Mouse (Mus musculus) forebrain, embryonic 14.5 days (tissue): ENCODE results near the gene Calm3. TPM values are rescaled to one million over a fixed set of nuclear protein-coding genes. Genes with fewer than 3 reads are reported as not detected.

ENCODE experiments used
- ATAC-seq: fragments of 200-750 bp; cut with Nextera tagmentation; 2 replicates; pipeline ENCODE4 v1.8.0; 2017; ENCODE audit warnings: mild to moderate bottlenecking, moderate library complexity
- DNase-seq: peaks from one replicate; pipeline ENCODE4 v3.0.0-alpha.2; 2015; ENCODE audit warnings: low spot score
- H3K27ac ChIP-seq: fragments of 300-500 bp; sonication (generic); 2 replicates; pipeline ENCODE4 v1.5.1; 2014; ENCODE audit warnings: low read depth, mild to moderate bottlenecking, control low read depth, low read length, moderate library complexity
- H3K27me3 ChIP-seq: fragments of 300-500 bp; sonication (generic); replicated peaks from 2 replicates; pipeline ENCODE4 v1.6.1; 2014; ENCODE audit warnings: low read length, control low read depth, mixed read lengths; ENCODE audit not compliant: control insufficient read depth, insufficient read depth
- H3K36me3 ChIP-seq: fragments of 300-500 bp; sonication (generic); 2 replicates; pipeline ENCODE4 v1.6.1; 2014; ENCODE audit warnings: low read length, control low read depth; ENCODE audit not compliant: control insufficient read depth, insufficient read depth
- H3K4me1 ChIP-seq: fragments of 300-500 bp; sonication (generic); 2 replicates; pipeline ENCODE4 v1.6.1; 2014; ENCODE audit warnings: antibody characterized with exemption, low read length, control low read depth; ENCODE audit not compliant: control insufficient read depth, insufficient read depth
- H3K4me2 ChIP-seq: fragments of 300-500 bp; sonication (generic); 2 replicates; pipeline ENCODE4 v1.6.1; 2014; ENCODE audit warnings: mild to moderate bottlenecking, control low read depth, low read length
- H3K4me3 ChIP-seq: fragments of 300-500 bp; sonication (generic); 2 replicates; pipeline ENCODE4 v1.5.1; 2014; ENCODE audit warnings: low read depth, low read length, control low read depth
- H3K9ac ChIP-seq: fragments of 300-500 bp; sonication (generic); 2 replicates; pipeline ENCODE4 v1.6.1; 2014; ENCODE audit warnings: mild to moderate bottlenecking, low read length, control low read depth, moderate library complexity
- H3K9me3 ChIP-seq: fragments of 300-500 bp; sonication (generic); replicated peaks from 2 replicates; pipeline ENCODE4 v1.6.1; 2016; ENCODE audit warnings: low read length, control low read depth, mixed read lengths; ENCODE audit not compliant: control insufficient read depth
- WGBS: fragments of 180-500 bp; shearing (Covaris S2); extraction: QIAGEN DNeasy Blood & Tissue Kit; methylation state at CpG from one replicate; pipeline ENCODE4 v1.1.7; 2014; 5-methylcytosine and 5-hydroxymethylcytosine counted together
- polyA plus RNA-seq: library from polyadenylated mRNA; unstranded; fragments of >200 nt; fragmentation: Nextera tagmentation; extraction: Ambion mirVana; gene quantifications from 2 replicates; pipeline ENCODE4 v1.2.1, GENCODE M21; 2014

Gene Calm3
- polyA plus RNA-seq, 1 experiment from 2014 or later: 473 TPM

GRCm38 (mm10) chr7:16944808-16945315 is 20.9 kb upstream of the Calm3 start:
- peaks cover 52% of the 10 kb centered on the region for H3K4me1 ChIP-seq
- no peaks in the 10 kb centered on the region for H3K9me3 ChIP-seq
- H3K4me2 ChIP-seq: peak overlapping the region; percentile 79
- peaks cover 8% of the 10 kb centered on the region for H3K27me3 ChIP-seq
- DNase-seq (no peak), ATAC-seq (no peak; the same call in none of the 2 replicates)
- no peaks in the 10 kb centered on the region for H3K36me3 ChIP-seq
- 1% methylated on average over 19 of the region's 22 CpGs for WGBS
- peak overlapping the region; percentile 96 for H3K9ac ChIP-seq
- peak overlapping the region; percentile 71 for H3K4me3 ChIP-seq
- H3K27ac ChIP-seq: peak overlapping the region; percentile 94

DNA sequence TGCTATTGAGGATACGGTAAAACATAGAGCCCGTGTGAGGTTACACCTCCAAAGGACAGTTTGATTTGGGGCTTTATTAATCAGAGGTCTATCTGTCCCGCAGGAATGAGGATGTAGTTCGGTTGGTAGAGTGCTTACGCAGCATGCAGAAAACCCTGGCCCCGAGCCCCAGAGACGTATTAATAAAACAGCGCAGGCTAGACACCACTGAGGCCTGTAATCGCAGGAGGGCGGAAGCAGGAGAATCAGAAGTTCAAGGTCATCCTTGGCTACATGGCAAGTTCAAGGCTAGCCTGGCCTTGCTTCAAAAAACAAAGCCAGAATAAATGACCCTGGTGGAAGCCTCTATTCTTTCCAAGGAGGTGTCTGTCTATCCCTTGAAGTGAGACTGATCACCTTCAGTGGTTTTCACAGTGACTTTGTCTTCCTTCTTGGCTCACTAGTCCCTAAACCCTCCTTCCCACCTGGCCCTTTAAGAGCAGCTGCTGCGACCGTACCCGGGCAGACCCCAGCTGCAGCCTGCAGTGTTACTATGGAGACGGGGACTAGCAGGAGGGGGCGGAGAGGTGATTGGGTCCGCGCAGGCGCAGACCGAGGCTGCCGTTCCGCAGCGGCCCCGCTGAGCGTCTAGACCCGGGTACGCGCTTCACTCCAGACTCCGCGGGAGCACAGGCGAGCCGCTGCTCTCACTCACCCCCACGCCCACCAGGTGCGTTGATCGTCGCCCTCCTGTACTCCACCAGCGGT is 20.3 kb upstream of the Calm3 start, which contains the start of gene Pnmal2:
Pnmal2 (plus strand) TSS at position 622 of the 747 bp plus-strand sequence.
- WGBS: 17% methylated on average over 29 of the region's 36 CpGs
- Histone ChIP-seq H3K4me2 (peak within 1 kb of the TSS; percentile 79), H3K27ac (peak within 1 kb of the TSS; percentile 94), H3K36me3 (no peaks in the 10 kb centered on the region), H3K4me1 (peaks cover 50% of the 10 kb centered on the region), H3K4me3 (peak within 1 kb of the TSS; percentile 71), H3K9me3 (no peaks in the 10 kb centered on the region), H3K27me3 (peaks cover 8% of the 10 kb centered on the region), H3K9ac (peak within 1 kb of the TSS; percentile 96)
- ATAC-seq (peak; percentile 92), DNase-seq (peak; percentile 97)

DNA sequence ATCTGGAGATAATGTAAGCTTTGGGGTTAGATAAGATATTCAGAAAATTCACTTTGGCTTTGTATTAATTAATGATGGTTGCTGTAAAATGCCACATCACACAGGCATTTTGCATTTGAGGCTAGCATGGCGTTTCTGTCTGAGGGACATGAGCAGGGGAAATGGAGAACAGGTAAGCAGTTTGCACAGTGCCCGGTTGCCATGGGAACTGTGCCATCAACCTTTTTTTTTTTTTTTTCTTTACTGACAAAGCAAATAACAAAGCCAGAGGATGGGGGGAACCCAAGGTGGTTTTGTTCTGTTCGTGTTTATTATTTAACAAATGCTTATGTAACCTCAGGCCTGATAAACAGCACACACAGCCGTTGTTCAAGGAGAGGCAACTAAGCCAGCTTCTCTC is 18.9 kb upstream of the Calm3 start:
- peak overlapping the region; percentile 94 for H3K27ac ChIP-seq
- no peaks in the 10 kb centered on the region for H3K36me3 ChIP-seq
- H3K4me3 ChIP-seq: no peak overlapping the region
- peaks cover 8% of the 10 kb centered on the region for H3K27me3 ChIP-seq
- H3K9ac ChIP-seq: no peak overlapping the region
- ATAC-seq (no peak), DNase-seq (peak; percentile 65)
- H3K4me2 ChIP-seq: no peak overlapping the region
- WGBS: 47% methylated on average over 4 of the region's 4 CpGs
- H3K9me3 ChIP-seq: no peaks in the 10 kb centered on the region
- peaks cover 47% of the 10 kb centered on the region for H3K4me1 ChIP-seq

DNA sequence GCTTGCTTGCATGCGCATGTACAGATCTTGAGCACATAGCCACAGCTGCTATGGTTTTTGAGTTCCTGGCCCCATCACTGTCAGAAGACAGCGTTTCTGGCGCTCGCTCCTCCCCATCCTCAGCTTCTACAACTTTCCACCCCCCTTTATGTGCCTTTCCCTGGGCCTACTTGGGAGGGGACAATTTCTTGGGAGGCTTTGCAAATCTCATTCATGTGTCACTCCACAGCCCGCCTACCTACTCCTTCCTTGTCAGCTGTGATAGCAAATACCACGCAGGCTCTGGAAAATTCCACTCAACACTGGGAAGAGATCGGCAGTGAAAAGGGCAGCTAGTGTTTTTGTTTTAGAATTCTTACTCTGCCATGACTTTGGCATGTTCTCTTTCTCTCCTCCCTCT is 16.4 kb upstream of the Calm3 start:
- H3K27me3 ChIP-seq: no peaks in the 10 kb centered on the region
- no peaks in the 10 kb centered on the region for H3K36me3 ChIP-seq
- H3K4me1 ChIP-seq: peaks cover 34% of the 10 kb centered on the region
- ATAC-seq (no peak), DNase-seq (no peak)
- peak overlapping the region; percentile 18; the same call in 1 of the 2 replicates for H3K9ac ChIP-seq
- H3K27ac ChIP-seq: peak overlapping the region; percentile 77
- no peak overlapping the region for H3K4me3 ChIP-seq
- no peaks in the 10 kb centered on the region for H3K9me3 ChIP-seq
- WGBS: 40% methylated on average over 7 of the region's 7 CpGs
- no peak overlapping the region for H3K4me2 ChIP-seq

GRCm38 (mm10) chr7:16938117-16938791 is 14.3 kb upstream of the Calm3 start:
- Histone ChIP-seq H3K4me3 (no peak overlapping the region), H3K27ac (peak overlapping the region; percentile 67), H3K9me3 (no peaks in the 10 kb centered on the region), H3K4me1 (peaks cover 24% of the 10 kb centered on the region), H3K9ac (no peak overlapping the region), H3K4me2 (peak overlapping the region; percentile 12), H3K27me3 (no peaks in the 10 kb centered on the region), H3K36me3 (no peaks in the 10 kb centered on the region)
- DNase-seq: peak; percentile 94
- peak; percentile 91 for ATAC-seq
- WGBS: 57% methylated on average over 17 of the region's 17 CpGs

GRCm38 (mm10) chr7:16937312-16937711 is 13.4 kb upstream of the Calm3 start:
- H3K4me3 ChIP-seq: no peak overlapping the region
- ATAC-seq (no peak), DNase-seq (no peak)
- no peak overlapping the region for H3K27ac ChIP-seq
- no peak overlapping the region for H3K9ac ChIP-seq
- no peak overlapping the region for H3K4me2 ChIP-seq
- WGBS: 49% methylated on average over 4 of the region's 4 CpGs
- H3K27me3 ChIP-seq: no peaks in the 10 kb centered on the region
- H3K9me3 ChIP-seq: no peaks in the 10 kb centered on the region
- H3K4me1 ChIP-seq: peaks cover 24% of the 10 kb centered on the region
- H3K36me3 ChIP-seq: no peaks in the 10 kb centered on the region

DNA sequence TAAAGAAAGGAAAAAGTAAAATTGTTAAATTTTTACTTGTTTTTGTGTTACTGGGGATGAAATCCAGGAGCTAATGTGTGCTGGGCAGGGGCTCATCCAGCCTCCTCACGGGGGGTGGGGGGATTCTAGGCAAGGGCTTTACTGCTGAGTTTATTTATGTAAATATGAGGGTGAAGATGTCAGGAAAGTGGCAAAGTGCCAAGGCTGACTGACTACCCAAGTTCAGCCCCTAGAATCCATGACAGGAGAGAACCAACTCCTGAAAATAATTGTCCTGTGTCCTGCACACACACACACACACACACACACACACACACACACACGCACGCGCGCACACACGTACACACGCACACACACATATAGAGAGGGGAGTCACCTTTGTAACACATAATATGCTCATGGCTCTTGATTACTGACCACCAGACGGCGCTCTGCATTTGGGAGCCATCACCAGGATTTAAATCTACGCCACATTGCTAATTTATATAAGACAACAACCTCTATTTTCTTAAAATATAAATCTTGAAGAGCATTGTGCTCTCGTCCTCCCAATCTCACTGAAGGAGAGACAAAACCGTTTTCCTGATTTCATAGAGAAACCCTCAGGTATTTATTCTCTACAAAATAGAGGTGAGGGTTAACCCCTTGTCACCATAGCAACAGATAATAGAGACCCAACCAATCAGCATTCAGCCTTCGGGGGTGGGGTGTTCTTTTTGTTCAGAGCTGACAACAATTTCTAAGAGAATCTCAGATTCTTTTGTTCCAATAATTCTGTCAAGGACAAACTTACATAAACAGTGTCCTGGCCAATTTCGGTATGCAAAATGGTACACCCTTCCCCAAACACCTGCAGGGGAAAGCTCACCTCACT is 9.0 kb upstream of the Calm3 start:
- 34% methylated on average over 14 of the region's 14 CpGs for WGBS
- Histone ChIP-seq H3K36me3 (no peaks in the 10 kb centered on the region), H3K9ac (no peak overlapping the region), H3K4me3 (no peak overlapping the region), H3K27ac (peak overlapping the region; percentile 2), H3K4me1 (peaks cover 4% of the 10 kb centered on the region; the same call in 1 of the 2 replicates), H3K27me3 (no peaks in the 10 kb centered on the region), H3K9me3 (no peaks in the 10 kb centered on the region), H3K4me2 (0 out of 2 replicates have a peak overlapping the region, but pooled peaks have one; percentile 1)
- ATAC-seq (peak; percentile 58), DNase-seq (peak; percentile 91)

- H3K4me3 ChIP-seq: no peak overlapping the region
- H3K27me3 ChIP-seq: no peaks in the 10 kb centered on the region
- ATAC-seq: peak; percentile 75
- no peaks in the 10 kb centered on the region for H3K36me3 ChIP-seq
- 15% methylated on average over 14 of the region's 14 CpGs for WGBS
- no peak overlapping the region for H3K4me2 ChIP-seq
- 0 out of 2 replicates have a peak overlapping the region, but pooled peaks have one; percentile 35 for H3K27ac ChIP-seq
- DNase-seq: peak; percentile 95
- no peak overlapping the region for H3K9ac ChIP-seq
- peaks cover 2% of the 10 kb centered on the region; the same call in 1 of the 2 replicates for H3K4me1 ChIP-seq
- no peaks in the 10 kb centered on the region for H3K9me3 ChIP-seq
Observed at GRCm38 (mm10) chr7:16931968-16932627, 8.2 kb upstream of the Calm3 start.
